ENCODE assay signal across 8 mouse cellular contexts in the genomic region with DNA sequence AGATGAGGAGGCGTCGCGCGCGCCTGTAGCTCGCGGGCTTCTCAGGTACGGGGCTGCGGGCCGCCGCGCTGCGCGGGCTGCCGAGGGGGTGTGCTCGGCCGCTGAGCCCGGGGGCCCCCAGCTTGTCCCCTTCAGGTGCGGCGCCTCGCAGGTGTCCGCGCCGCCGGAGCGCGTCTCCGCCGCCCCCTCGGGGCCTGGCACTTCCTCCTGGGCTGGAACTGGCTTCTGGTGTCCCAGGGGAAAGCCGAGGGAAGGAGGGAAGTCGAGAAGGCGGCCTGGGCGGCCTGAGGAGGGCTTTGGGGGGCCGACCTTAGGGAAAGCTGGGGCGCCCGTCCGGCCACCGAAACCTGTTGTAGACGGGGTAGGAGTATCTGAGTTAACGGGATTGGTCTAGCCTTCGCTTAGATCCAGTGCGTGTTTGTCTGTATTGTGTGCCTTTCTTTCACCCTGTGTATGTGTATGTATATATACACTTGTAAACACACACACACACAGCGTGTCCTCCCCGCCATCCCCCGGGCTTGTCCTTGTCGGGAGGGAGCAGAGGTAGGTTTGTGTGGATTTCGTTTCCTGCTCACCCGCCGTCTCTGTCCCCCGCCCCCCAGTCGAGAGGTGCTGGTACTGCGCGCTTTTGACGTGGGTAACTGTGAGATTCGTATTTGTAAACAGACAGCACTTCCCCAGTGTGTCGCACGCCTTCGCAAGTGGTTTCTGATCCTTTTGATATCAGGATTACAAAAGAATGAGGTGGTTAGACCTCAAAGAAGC. TPM values are rescaled to one million over a fixed set of nuclear protein-coding genes. Genes with fewer than 3 reads are reported as not detected.
DNase-seq lines count a peak whose midpoint lies in the region; ATAC-seq lines count a peak whose summit lies in the region.

No protein-coding gene starts in this region.

- H3K9me3 ChIP-seq in erythroblast, embryonic 14.5 days (ENCODE audit: control insufficient read depth, low read length) = no peaks in the 10 kb centered on the region
- H3K9me3 ChIP-seq in heart, embryonic 13.5 days = no peaks in the 10 kb centered on the region
- H3K9me3 ChIP-seq in liver, embryonic 12.5 days (replicated peaks) = no peaks in the 10 kb centered on the region
- no peaks in the 10 kb centered on the region for H3K9me3 ChIP-seq in stomach, embryonic 14.5 days (ENCODE audit: control insufficient read depth, low read depth, low read length)

- DNase-seq in brain, embryonic 18.5 days (ENCODE audit: low read depth, low spot score) = peak; percentile 10
- DNase-seq in kidney, postnatal 10 days = peak; percentile 75
- DNase-seq in naive thymus-derived CD4-positive, alpha-beta T cell, adult 2 months (ENCODE audit: low read depth) = peak; percentile 96

- under 1% methylated on average over 51 of the region's 59 CpGs for WGBS in heart, embryonic 13.5 days
- WGBS in liver, embryonic 12.5 days (ENCODE audit: insufficient replicate concordance) = 3% methylated on average over 59 of the region's 59 CpGs
- under 1% methylated on average over 59 of the region's 59 CpGs for WGBS in stomach, embryonic 14.5 days

- peak; percentile 81 for ATAC-seq in CD4-positive, CD25-positive, alpha-beta regulatory T cell, adult 4 months
- ATAC-seq in heart, embryonic 13.5 days (ENCODE audit: extremely low read depth, insufficient number of reproducible peaks, low FRiP score, low TSS enrichment) = peak; percentile 16; the same call in 1 of the 2 replicates
- ATAC-seq in liver, embryonic 12.5 days = peak; percentile 69
- ATAC-seq in stomach, embryonic 14.5 days (ENCODE audit: insufficient number of reproducible peaks, insufficient read depth, low FRiP score, low read depth) = peak; percentile 51

- H3K27me3 ChIP-seq in erythroblast, embryonic 14.5 days (ENCODE audit: control insufficient read depth) = no peaks in the 10 kb centered on the region
- no peaks in the 10 kb centered on the region for H3K27me3 ChIP-seq in heart, embryonic 13.5 days (replicated peaks)
- H3K27me3 ChIP-seq in liver, embryonic 12.5 days (replicated peaks) = no peaks in the 10 kb centered on the region
- H3K27me3 ChIP-seq in stomach, embryonic 14.5 days (ENCODE audit: control insufficient read depth, insufficient read depth, low read length) = no peaks in the 10 kb centered on the region

- H3K4me1 ChIP-seq in erythroblast, embryonic 14.5 days (ENCODE audit: control insufficient read depth) = peaks cover 28% of the 10 kb centered on the region
- H3K4me1 ChIP-seq in heart, embryonic 13.5 days = peaks cover 16% of the 10 kb centered on the region
- peaks cover 33% of the 10 kb centered on the region for H3K4me1 ChIP-seq in liver, embryonic 12.5 days
- H3K4me1 ChIP-seq in stomach, embryonic 14.5 days (ENCODE audit: control insufficient read depth, insufficient read depth, low read length) = peaks cover 10% of the 10 kb centered on the region; the same call in 1 of the 2 replicates

- H3K9ac ChIP-seq in heart, embryonic 13.5 days = peak overlapping the region; percentile 96
- H3K9ac ChIP-seq in liver, embryonic 12.5 days = peak overlapping the region; percentile 96
- peak overlapping the region; percentile 99 for H3K9ac ChIP-seq in stomach, embryonic 14.5 days (replicated peaks; ENCODE audit: low read depth, low read length)

- no peaks in the 10 kb centered on the region for H3K36me3 ChIP-seq in erythroblast, embryonic 14.5 days (ENCODE audit: control insufficient read depth)
- peaks cover 11% of the 10 kb centered on the region for H3K36me3 ChIP-seq in heart, embryonic 13.5 days
- 0 out of 2 replicates have a peak, but pooled peaks cover 7% of the 10 kb centered on the region for H3K36me3 ChIP-seq in liver, embryonic 12.5 days
- H3K36me3 ChIP-seq in stomach, embryonic 14.5 days (ENCODE audit: control insufficient read depth, insufficient read depth, low read length) = no peaks in the 10 kb centered on the region

- H3K4me3 ChIP-seq in erythroblast, embryonic 14.5 days (replicated peaks) = peak overlapping the region; percentile 95
- peak overlapping the region; percentile 85 for H3K4me3 ChIP-seq in heart, embryonic 13.5 days
- peak overlapping the region; percentile 97 for H3K4me3 ChIP-seq in liver, embryonic 12.5 days
- H3K4me3 ChIP-seq in stomach, embryonic 14.5 days (ENCODE audit: low read depth, low read length) = peak overlapping the region; percentile 98

- peak overlapping the region; percentile 98 for H3K27ac ChIP-seq in heart, embryonic 13.5 days (replicated peaks)
- H3K27ac ChIP-seq in liver, embryonic 12.5 days = peak overlapping the region; percentile 92
- H3K27ac ChIP-seq in stomach, embryonic 14.5 days (ENCODE audit: low read length) = peak overlapping the region; percentile 99

- H3K4me2 ChIP-seq in heart, embryonic 13.5 days = peak overlapping the region; percentile 88
- peak overlapping the region; percentile 96 for H3K4me2 ChIP-seq in liver, embryonic 12.5 days
- peak overlapping the region; percentile 86 for H3K4me2 ChIP-seq in stomach, embryonic 14.5 days (replicated peaks; ENCODE audit: low read depth, low read length)

RNA-seq across cellular contexts. Expression of gene Tut4, which starts 1.1 kb away (rescaled TPM):
- polyA plus RNA-seq in CD4-positive, CD25-positive, alpha-beta regulatory T cell, adult 4 months (2017; shearing (Covaris generic)) = 10 to 100 TPM; 81.5 to 96.5 TPM
- 1.1 and 1.2 TPM in 2 replicates for polyA plus RNA-seq in erythroblast, embryonic 14.5 days (2012)
- 44.4 and 45.6 TPM in 2 replicates for polyA plus RNA-seq in heart, embryonic 13.5 days (2015; fragmentation: Nextera tagmentation; extraction: Ambion mirVana)
- 25.2 and 29.0 TPM in 2 replicates for polyA plus RNA-seq in liver, embryonic 12.5 days (2016; fragmentation: Nextera tagmentation; extraction: Ambion mirVana)
- polyA plus RNA-seq in stomach, embryonic 14.5 days (2014; fragmentation: Nextera tagmentation; extraction: Ambion mirVana) = 84.6 and 94.5 TPM in 2 replicates

RNA-seq across cellular contexts. Expression of gene Gpx7, which starts 53.6 kb away (rescaled TPM):
- 1 to 10 TPM; 4.4 to 5.1 TPM for polyA plus RNA-seq in CD4-positive, CD25-positive, alpha-beta regulatory T cell, adult 4 months (2017; shearing (Covaris generic))
- polyA plus RNA-seq in erythroblast, embryonic 14.5 days (2012) = not detected in 2 replicates
- polyA plus RNA-seq in heart, embryonic 13.5 days (2015; fragmentation: Nextera tagmentation; extraction: Ambion mirVana) = 61.6 and 61.9 TPM in 2 replicates
- 12.3 and 13.6 TPM in 2 replicates for polyA plus RNA-seq in liver, embryonic 12.5 days (2016; fragmentation: Nextera tagmentation; extraction: Ambion mirVana)
- polyA plus RNA-seq in stomach, embryonic 14.5 days (2014; fragmentation: Nextera tagmentation; extraction: Ambion mirVana) = 65.4 and 65.8 TPM in 2 replicates

Comparison
In these comparisons a context has a peak if more than half of its experiments do, and no peak if none do; other contexts are left out.
1. Peak in every context shown above with its lines: DNase-seq, ATAC-seq, H3K4me3 ChIP-seq and H3K27ac ChIP-seq.
2. ATAC-seq: peak in every context shown above with its lines; median percentile 81 in CD4-positive, CD25-positive, alpha-beta regulatory T cell, adult 4 months; 69 in liver, embryonic 12.5 days; 51 in stomach, embryonic 14.5 days; 16 in heart, embryonic 13.5 days.
3. DNase-seq: peak in every context shown above with its lines; median percentile 96 in naive thymus-derived CD4-positive, alpha-beta T cell, adult 2 months; 75 in kidney, postnatal 10 days; 10 in brain, embryonic 18.5 days.
4. RNA of gene Tut4, which starts 1.1 kb away (polyA plus RNA-seq): 81.5 to 96.5 TPM in CD4-positive, CD25-positive, alpha-beta regulatory T cell, adult 4 months, 84.6 to 94.5 TPM in stomach, embryonic 14.5 days, 44.4 to 45.6 TPM in heart, embryonic 13.5 days and 25.2 to 29.0 TPM in liver, embryonic 12.5 days; 1.1 to 1.2 TPM in erythroblast, embryonic 14.5 days; every median in the first group is over 10 times any median in the second.